Mouse (Mus musculus) liver, embryonic 12.5 days (tissue): ENCODE results near the gene Mpped2. TPM values are rescaled to one million over a fixed set of nuclear protein-coding genes. Genes with fewer than 3 reads are reported as not detected.

Experiments
- ATAC-seq: fragments of 200-750 bp; cut with Nextera tagmentation; 2 replicates; pipeline ENCODE4 v1.8.0; 2017; ENCODE audit warnings: moderate number of reproducible peaks, mild to moderate bottlenecking, moderate library complexity
- H3K27ac ChIP-seq: fragments of 300-500 bp; sonication (generic); 2 replicates; pipeline ENCODE4 v1.5.1; 2016; ENCODE audit warnings: mild to moderate bottlenecking
- H3K27me3 ChIP-seq: fragments of 300-500 bp; sonication (generic); replicated peaks from 2 replicates; pipeline ENCODE4 v1.6.1; 2016; ENCODE audit warnings: mild to moderate bottlenecking, moderate library complexity
- H3K36me3 ChIP-seq: fragments of 300-500 bp; sonication (generic); 2 replicates; pipeline ENCODE4 v1.6.1; 2016; ENCODE audit warnings: mild to moderate bottlenecking, moderate library complexity
- H3K4me1 ChIP-seq: fragments of 300-500 bp; sonication (generic); 2 replicates; pipeline ENCODE4 v1.6.1; 2016
- H3K4me2 ChIP-seq: fragments of 300-500 bp; sonication (generic); 2 replicates; pipeline ENCODE4 v1.6.1; 2016; ENCODE audit warnings: mild to moderate bottlenecking, moderate library complexity
- H3K4me3 ChIP-seq: fragments of 300-500 bp; sonication (generic); 2 replicates; pipeline ENCODE4 v1.5.1; 2016; ENCODE audit warnings: mild to moderate bottlenecking, moderate library complexity
- H3K9ac ChIP-seq: fragments of 300-500 bp; sonication (generic); 2 replicates; pipeline ENCODE4 v1.6.1; 2016; ENCODE audit warnings: mild to moderate bottlenecking, moderate library complexity
- H3K9me3 ChIP-seq: fragments of 300-500 bp; sonication (generic); replicated peaks from 2 replicates; pipeline ENCODE4 v1.6.1; 2016; ENCODE audit warnings: mild to moderate bottlenecking, moderate library complexity
- whole genome bisulfite sequencing: fragments of 180-500 bp; shearing (Covaris S2); methylation state at CpG from one replicate; pipeline ENCODE4 v1.1.7; 2016; ENCODE audit not compliant: insufficient replicate concordance; 5-methylcytosine and 5-hydroxymethylcytosine counted together
- polyA plus RNA-seq: library from polyadenylated mRNA; unstranded; fragments of >200 nt; fragmentation: Nextera tagmentation; extraction: Ambion mirVana; gene quantifications from 2 replicates; pipeline ENCODE4 v1.2.1, GENCODE M21; 2016

Mpped2 gene
- polyA plus RNA-seq, 1 experiment from 2014 or later = 5.3 TPM

DNA sequence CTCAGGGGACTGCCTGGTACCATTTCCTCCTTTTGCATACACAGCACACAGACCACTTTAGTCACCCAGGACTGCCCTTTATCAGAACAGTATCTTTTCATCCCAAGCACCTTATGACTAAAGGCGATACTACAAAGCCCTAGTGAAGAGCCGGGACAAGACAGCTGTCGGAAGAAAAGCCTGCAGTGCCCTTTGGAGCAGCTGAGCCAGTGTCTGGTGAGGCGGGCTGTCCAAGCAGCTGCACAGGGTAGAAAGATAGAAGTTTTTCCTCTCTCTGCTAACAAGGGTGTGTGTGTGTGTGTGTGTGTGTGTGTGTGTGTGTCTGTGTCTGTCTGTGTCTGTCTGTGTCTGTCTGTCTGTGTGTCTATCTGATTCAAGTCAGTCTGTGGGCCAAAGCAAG lies 161.1 kb downstream of the Mpped2 start:
- Histone ChIP-seq H3K9me3 (no peaks in the 10 kb centered on the region), H3K4me3 (no peak overlapping the region), H3K27me3 (no peaks in the 10 kb centered on the region), H3K4me1 (peaks cover 8% of the 10 kb centered on the region; the same call in 1 of the 2 replicates), H3K27ac (no peak overlapping the region), H3K36me3 (no peaks in the 10 kb centered on the region), H3K4me2 (no peak overlapping the region), H3K9ac (no peak overlapping the region)
- WGBS = 65% methylated on average over 4 of the region's 4 CpGs
- ATAC-seq = no peak

- no peak overlapping the region for H3K4me3 ChIP-seq
Measured at GRCm38 (mm10) chr2:106854758-106855157, 161.7 kb downstream of the Mpped2 start.

GRCm38 (mm10) chr2:106855184-106855583 lies 162.1 kb downstream of the Mpped2 start:
- ATAC-seq = no peak
- Histone ChIP-seq H3K9me3 (no peaks in the 10 kb centered on the region), H3K9ac (no peak overlapping the region), H3K4me1 (peaks cover 8% of the 10 kb centered on the region; the same call in 1 of the 2 replicates), H3K36me3 (no peaks in the 10 kb centered on the region), H3K4me3 (no peak overlapping the region), H3K27ac (no peak overlapping the region), H3K27me3 (no peaks in the 10 kb centered on the region), H3K4me2 (no peak overlapping the region)
- WGBS = 67% methylated on average over 13 of the region's 13 CpGs

More at GRCm38 (mm10) chr2:106854758-106855157, 161.7 kb downstream of the Mpped2 start:
- Histone ChIP-seq H3K4me1 (peaks cover 8% of the 10 kb centered on the region; the same call in 1 of the 2 replicates), H3K9me3 (no peaks in the 10 kb centered on the region), H3K36me3 (no peaks in the 10 kb centered on the region), H3K4me2 (no peak overlapping the region), H3K27ac (no peak overlapping the region), H3K27me3 (no peaks in the 10 kb centered on the region), H3K9ac (no peak overlapping the region)
- ATAC-seq = no peak
- WGBS = 55% methylated on average over 8 of the region's 8 CpGs

DNA sequence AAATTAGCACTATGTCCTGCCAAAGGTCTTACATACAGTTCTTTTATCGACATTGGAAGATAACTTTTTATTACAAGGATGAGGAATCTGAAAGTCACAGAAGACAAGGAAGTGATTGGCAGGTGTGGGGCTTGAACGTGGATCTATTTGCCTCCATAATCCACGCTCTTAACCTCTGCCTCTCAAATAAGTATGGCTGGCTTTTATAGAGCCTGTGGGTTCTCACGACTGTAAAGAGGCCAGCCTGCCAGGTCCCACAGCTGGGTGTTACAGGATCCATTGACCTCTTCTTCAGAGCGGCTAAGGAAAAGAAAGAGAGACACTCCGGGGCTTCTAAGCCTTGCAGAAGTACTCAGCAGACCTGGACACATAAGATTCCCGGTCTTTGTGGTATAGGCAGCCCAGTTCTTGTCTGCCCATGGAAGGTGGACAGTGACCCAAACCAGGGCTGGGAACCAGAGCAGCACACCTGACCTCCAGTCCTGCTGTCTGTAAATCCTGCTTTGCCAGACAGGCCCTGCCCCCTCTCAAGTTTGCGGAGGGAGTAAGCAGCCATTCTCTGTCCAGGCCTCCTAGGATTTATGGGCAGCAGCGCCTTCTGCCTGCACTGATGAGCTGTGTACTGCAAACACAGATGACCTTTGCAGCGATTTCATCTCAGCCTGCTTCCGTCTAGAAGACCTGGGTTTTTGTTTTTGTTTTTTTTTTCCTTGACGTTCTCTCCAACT lies 162.7 kb downstream of the Mpped2 start:
- Histone ChIP-seq H3K27me3 (no peaks in the 10 kb centered on the region), H3K4me3 (no peak overlapping the region), H3K27ac (no peak overlapping the region), H3K36me3 (no peaks in the 10 kb centered on the region), H3K9ac (no peak overlapping the region), H3K4me2 (no peak overlapping the region), H3K9me3 (no peaks in the 10 kb centered on the region), H3K4me1 (peaks cover 8% of the 10 kb centered on the region; the same call in 1 of the 2 replicates)
- ATAC-seq = no peak; the same call in 1 of the 2 replicates
- 55% methylated on average over 12 of the region's 12 CpGs for WGBS

- Histone ChIP-seq H3K4me1 (peaks cover 8% of the 10 kb centered on the region; the same call in 1 of the 2 replicates), H3K27me3 (no peaks in the 10 kb centered on the region), H3K36me3 (no peaks in the 10 kb centered on the region), H3K9ac (no peak overlapping the region), H3K27ac (no peak overlapping the region), H3K4me2 (no peak overlapping the region), H3K9me3 (no peaks in the 10 kb centered on the region), H3K4me3 (no peak overlapping the region)
- WGBS = 77% methylated on average over 9 of the region's 9 CpGs
- ATAC-seq = no peak
Measured at GRCm38 (mm10) chr2:106856361-106856961, 163.4 kb downstream of the Mpped2 start.

GRCm38 (mm10) chr2:106857258-106857657 lies 164.2 kb downstream of the Mpped2 start:
- no peak for ATAC-seq
- Histone ChIP-seq H3K27ac (no peak overlapping the region), H3K4me2 (no peak overlapping the region), H3K27me3 (no peaks in the 10 kb centered on the region), H3K4me1 (peaks cover 8% of the 10 kb centered on the region; the same call in 1 of the 2 replicates), H3K9ac (no peak overlapping the region), H3K4me3 (no peak overlapping the region), H3K9me3 (no peaks in the 10 kb centered on the region), H3K36me3 (no peaks in the 10 kb centered on the region)
- 75% methylated on average over 4 of the region's 4 CpGs for WGBS

DNA sequence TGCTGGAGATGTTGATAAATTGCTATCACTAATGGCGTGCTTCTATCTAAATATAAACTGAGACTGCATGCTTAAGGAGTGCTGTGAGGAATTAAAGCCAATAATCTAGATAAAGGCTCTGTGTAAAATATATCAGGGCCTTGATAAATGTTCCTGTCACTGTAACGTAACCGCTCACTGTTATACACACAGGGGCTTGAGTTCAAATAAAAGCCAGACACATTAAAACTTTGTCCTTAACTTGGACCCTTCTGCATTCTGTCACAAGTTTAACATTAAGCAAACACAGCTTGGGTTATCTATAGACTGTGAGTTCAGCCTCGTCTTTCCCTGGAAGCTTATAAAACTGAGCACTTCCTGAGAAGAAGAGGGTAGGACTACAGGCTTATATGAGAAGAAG lies 164.6 kb downstream of the Mpped2 start:
- no peak for ATAC-seq
- Histone ChIP-seq H3K4me3 (no peak overlapping the region), H3K27ac (no peak overlapping the region), H3K9me3 (no peaks in the 10 kb centered on the region), H3K4me1 (peaks cover 8% of the 10 kb centered on the region; the same call in 1 of the 2 replicates), H3K36me3 (no peaks in the 10 kb centered on the region), H3K4me2 (no peak overlapping the region), H3K9ac (no peak overlapping the region), H3K27me3 (no peaks in the 10 kb centered on the region)
- 62% methylated on average over 4 of the region's 4 CpGs for WGBS

DNA sequence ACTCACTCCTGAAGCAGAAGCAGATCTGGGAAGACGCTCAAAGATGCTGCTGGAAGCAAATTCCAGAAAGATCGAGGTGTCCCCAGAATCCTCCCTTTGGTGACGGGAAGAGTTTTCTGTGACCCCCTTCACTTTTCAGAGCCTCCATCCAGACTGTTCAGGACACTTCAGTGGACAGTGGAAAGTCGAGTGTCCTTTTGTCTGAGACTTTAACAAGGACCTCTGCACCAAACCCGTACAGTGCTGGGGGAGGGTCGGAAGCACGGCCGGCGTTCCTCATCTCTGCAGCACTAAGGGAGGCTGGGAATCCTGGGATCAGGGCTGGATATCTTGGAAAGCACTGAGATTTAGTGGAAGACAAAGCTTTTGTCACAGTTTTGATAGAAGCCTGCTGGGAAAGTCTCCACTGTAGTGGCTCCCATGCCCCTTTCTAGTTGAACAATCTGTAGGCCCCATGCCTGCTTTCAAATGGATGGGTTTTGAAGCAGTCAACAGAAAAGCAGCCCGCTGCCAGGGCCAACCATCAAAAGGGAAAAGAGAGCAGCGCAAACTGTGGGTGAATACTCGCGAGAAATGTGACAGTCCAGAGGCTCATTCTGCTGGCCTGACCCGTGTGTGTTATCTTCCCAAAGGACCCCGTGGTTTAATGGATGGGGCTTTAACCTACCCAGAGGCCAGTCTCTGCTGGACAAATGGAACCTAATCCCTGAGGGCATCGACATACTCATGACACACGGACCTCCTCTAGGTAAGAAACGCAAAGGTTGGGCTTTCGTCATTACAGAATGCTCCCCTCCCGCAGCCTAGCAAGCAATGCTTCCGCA lies 168.0 kb downstream of the Mpped2 start:
- Histone ChIP-seq H3K4me1 (no peaks in the 10 kb centered on the region), H3K4me2 (no peak overlapping the region), H3K36me3 (no peaks in the 10 kb centered on the region), H3K9ac (no peak overlapping the region), H3K9me3 (no peaks in the 10 kb centered on the region), H3K4me3 (no peak overlapping the region), H3K27me3 (no peaks in the 10 kb centered on the region), H3K27ac (no peak overlapping the region)
- 74% methylated on average over 21 of the region's 21 CpGs for WGBS
- ATAC-seq = no peak

GRCm38 (mm10) chr2:106863050-106863653 lies 170.1 kb downstream of the Mpped2 start:
- no peak overlapping the region for H3K4me3 ChIP-seq
- ATAC-seq = no peak
- H3K9ac ChIP-seq = no peak overlapping the region
- H3K27me3 ChIP-seq = no peaks in the 10 kb centered on the region
- WGBS = 63% methylated on average over 11 of the region's 11 CpGs
- no peak overlapping the region for H3K27ac ChIP-seq
- H3K4me1 ChIP-seq = no peaks in the 10 kb centered on the region
- no peak overlapping the region for H3K4me2 ChIP-seq
- H3K9me3 ChIP-seq = no peaks in the 10 kb centered on the region
- H3K36me3 ChIP-seq = no peaks in the 10 kb centered on the region

DNA sequence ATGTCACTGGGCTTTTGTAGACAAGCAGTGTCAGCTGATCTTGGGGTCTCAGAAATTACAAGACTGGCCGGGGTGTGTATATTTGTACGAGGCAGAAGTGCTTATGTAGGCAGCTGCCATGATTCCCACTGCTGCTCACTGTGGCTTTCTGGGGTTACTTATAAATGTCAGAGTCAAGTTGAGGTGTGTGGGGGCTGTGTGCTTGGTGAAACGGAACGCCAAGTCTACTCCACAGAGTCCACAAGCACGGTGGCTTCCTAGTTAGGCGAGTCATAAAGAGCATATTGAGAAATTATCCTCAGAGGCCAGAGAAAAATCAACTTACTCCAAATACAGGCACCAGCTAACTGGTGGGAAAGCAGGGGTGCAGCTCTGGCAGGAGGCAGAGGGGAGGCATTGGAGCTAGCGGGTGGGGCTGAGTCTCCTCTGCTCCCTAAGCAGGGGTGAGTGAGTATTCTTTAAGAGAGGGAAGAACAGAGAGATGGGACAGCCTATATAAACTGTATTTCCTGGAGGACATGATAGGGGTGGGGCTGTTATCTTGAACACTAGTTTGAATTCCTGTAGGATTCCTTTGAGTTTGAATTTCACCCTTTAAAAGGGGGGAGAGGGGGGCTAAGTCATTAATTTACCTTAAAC lies 172.2 kb downstream of the Mpped2 start:
- no peaks in the 10 kb centered on the region for H3K27me3 ChIP-seq
- H3K36me3 ChIP-seq = no peaks in the 10 kb centered on the region
- H3K9ac ChIP-seq = no peak overlapping the region
- H3K4me1 ChIP-seq = no peaks in the 10 kb centered on the region
- no peak for ATAC-seq
- WGBS = 61% methylated on average over 7 of the region's 7 CpGs
- no peak overlapping the region for H3K4me3 ChIP-seq
- no peaks in the 10 kb centered on the region for H3K9me3 ChIP-seq
- no peak overlapping the region for H3K4me2 ChIP-seq
- no peak overlapping the region for H3K27ac ChIP-seq

GRCm38 (mm10) chr2:106866303-106866702 lies 173.2 kb downstream of the Mpped2 start:
- no peaks in the 10 kb centered on the region for H3K36me3 ChIP-seq
- H3K9ac ChIP-seq = no peak overlapping the region
- H3K9me3 ChIP-seq = no peaks in the 10 kb centered on the region
- H3K4me1 ChIP-seq = no peaks in the 10 kb centered on the region
- no peak overlapping the region for H3K4me3 ChIP-seq
- 45% methylated on average over 5 of the region's 5 CpGs for WGBS
- H3K4me2 ChIP-seq = no peak overlapping the region
- no peak overlapping the region for H3K27ac ChIP-seq
- H3K27me3 ChIP-seq = no peaks in the 10 kb centered on the region
- no peak for ATAC-seq
